Mouse (Mus musculus): ENCODE measurements at regions not wholly inside any gene's neighbourhood (a gene's known extent, or its start where the extent isn't known, plus 50 kb on each side); places are given as distances from the start of the nearest gene placed in this dataset.

DNA sequence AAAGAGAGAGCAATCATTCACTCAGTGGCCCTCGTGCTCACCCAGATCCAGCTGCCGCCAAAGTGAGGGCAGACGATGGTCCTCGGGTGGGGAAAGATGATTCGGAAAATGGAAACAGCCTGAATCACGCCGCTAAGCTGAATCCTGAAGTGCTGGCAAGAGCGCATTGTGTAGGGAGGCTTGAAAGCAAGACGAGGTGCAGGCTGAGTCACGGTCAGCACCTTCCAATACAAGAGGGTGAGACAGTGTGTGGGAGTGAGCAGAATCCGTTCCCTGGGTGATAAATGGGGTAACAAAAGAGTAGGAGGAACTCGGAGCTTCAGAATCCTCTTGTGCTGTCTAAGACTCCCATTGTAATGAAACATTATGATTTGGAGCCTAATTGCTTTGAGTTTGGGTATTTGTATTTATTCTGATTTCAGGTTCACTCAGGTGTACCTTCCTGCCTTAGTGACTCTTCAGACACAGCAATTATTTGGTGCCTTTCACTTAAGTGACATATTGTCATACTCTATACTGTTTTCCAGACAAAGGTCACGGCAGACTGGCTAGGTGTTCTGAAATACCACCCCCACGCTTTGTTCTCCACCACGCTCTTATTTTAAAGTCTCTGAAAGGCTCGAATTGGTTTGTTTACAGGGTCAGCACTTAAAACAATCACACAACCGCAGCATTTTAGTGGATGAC lies 70.0 kb downstream of the Mbip start:
- peak; percentile 71 to 80 for DNase-seq (ENCODE audit: low spot score in 2 of 2)

- no peak for DNase-seq (ENCODE audit: low spot score in 2 of 2)
These were observed 80.6 kb downstream of the Mbip start for GRCm38 (mm10) chr12:56265049-56265448.

GRCm38 (mm10) chr12:56261471-56261870 lies 84.2 kb downstream of the Mbip start:
- no peak for DNase-seq (ENCODE audit: low spot score in 2 of 2)

- DNase-seq (ENCODE audit: low spot score in 2 of 2), result peak in 1 of 2 experiments; percentile 26
These were observed 87.2 kb downstream of the Mbip start for GRCm38 (mm10) chr12:56258401-56259050.

DNA sequence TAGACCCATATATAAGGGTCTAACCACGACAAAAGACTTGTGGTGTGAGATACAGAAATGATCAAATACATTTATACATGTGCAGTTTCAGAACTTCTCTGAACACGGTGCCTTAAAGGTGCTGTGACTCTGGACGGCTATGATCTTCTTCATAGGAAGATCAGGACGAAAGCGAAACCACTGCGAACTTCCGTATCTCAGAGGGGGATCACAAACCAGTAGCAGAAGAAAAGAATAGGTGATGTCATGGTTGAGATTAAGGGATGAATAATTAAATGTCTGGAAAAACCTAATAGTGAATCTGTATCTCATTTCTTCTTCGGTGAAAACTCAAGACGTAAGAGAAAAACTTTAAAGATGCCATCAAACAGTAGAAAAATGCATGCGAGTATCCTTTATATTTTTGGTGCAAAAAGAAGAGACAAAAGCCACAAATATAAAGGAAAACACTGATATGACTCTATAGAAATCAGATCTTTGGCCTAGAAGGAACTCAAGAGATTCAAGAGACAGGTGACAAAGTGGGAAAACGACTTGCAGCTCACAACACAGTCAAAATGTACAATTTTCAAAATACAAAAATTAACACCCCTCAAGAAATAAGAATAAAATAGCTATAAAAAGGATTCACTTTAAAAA lies 89.3 kb downstream of the Mbip start:
- no peak for DNase-seq (ENCODE audit: low spot score in 2 of 2)

DNA sequence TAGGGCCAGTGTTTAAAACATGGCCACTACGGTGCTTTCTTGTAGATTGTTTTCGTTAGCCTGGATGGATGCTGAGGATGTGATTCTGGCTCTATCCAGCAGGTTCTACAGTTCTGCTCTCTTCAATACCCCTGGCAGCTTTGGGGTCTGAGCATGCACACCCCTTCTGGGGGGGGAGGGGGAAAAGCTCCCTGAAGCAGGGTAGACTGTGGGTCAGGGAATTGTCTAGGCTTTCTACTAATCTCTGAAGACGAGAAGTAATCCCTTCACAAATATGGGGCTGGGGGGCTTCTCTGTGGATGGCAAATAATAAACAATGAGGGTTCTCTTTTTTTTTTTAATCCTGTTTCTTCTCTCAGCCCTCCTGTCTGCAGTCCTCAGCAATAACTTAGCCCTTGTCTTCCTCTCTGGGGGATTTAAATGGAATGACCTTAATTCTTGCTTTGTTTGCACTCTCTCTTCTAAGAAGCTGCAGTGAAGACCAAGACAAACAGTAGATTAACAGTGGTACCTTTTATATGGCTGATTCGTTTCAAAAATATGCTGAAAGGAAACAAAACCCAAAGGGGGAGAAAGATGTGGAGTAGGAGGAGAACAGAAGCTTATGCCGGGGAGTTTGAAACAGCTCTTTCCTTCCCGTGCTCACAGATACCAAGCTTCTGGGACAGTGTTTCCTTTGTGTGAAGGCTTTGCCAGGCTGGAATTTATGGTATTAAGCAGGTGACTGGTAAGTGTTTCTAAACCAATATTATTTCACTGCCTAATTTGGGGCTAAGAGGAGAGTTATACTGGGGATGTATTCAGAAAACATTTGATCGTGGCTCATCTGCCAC lies 92.9 kb downstream of the Mbip start:
- DNase-seq (ENCODE audit: low spot score in 2 of 2), result no peak

DNA sequence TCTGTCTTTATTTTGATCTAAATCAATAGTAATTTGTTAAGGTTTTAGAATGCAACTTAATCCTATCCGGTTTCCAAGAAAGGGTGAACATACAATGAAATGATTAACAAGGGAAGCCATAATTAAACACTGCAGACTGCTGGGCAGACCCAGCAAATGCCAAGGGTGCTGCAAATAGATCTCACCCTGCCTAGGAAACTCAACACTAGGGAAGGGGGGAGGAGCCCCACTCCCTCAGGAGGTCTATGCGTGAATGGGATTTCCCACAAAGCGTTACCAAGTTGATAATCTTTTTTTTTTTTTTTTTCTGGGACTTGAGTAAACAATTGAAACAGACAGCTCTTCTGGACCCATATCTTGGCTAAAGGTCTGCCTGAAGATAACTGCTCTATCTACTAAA lies 95.4 kb downstream of the Mbip start:
- DNase-seq (ENCODE audit: low spot score in 2 of 2), result no peak

DNA sequence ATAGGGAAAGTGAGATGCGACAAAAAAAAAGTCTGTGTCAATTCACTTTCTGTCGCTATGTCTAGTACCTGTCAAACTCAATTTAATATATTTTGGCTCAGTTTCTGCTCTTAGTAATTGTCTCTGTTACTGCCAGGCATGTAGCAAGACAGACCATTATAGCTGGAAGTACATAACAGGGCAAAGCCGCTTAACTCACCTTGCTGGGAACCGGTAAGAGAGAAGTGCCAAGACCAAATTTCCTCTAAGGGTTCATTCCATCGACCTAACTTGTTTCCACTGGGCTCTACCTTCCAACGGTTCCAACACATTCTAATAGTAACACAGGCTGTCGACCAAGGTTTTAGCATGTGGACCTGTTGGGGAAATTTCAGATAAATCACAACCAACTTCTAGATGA lies 99.3 kb downstream of the Mbip start:
- DNase-seq (ENCODE audit: low spot score in 2 of 2), result no peak

GRCm38 (mm10) chr12:56242803-56243202 lies 102.9 kb downstream of the Mbip start:
- DNase-seq (ENCODE audit: low spot score in 2 of 2), result no peak

DNA sequence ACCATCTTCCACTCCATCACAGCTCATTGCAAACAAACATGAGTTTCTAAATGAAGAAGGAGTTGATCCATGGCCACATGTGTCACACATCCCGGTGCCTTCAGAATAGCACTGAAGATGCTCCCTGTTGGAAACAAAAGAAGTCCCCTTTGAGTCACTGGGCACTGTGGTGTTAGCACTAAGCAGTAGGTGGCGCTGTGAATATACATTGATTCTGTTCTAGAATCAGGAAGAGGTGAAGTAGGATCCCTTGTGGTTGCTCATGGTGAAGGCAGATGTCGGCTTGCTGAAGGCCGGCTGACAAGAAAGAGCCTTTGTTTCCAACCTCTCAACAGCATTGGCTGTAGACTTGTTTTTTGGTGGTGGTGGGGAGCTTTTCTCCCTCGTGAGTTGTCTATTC lies 104.0 kb downstream of the Mbip start:
- peak; percentile 44 to 65 for DNase-seq (ENCODE audit: low spot score in 2 of 2)

GRCm38 (mm10) chr12:56240206-56240605 lies 105.5 kb downstream of the Mbip start:
- DNase-seq (ENCODE audit: low spot score in 2 of 2), result no peak

DNA sequence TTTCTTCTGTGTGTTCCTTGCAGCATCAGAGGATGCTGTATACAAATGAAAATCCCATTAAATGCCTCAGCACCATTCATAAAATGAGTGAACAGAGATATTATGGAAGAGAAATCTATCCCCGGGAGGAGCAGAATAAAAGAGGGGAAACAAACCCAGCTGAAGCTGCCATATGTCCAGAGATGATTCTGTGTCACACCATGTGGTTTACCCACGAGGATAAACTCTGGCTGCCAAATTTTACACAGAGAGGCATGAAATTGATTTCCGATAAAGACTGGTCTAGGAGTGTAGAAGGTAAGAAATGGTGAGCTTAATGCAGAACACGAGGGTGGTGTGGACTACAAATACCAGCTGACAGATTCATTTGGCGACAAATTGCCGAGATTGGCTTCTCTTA lies 111.1 kb downstream of the Mbip start:
- DNase-seq (ENCODE audit: low spot score in 2 of 2), result no peak

DNA sequence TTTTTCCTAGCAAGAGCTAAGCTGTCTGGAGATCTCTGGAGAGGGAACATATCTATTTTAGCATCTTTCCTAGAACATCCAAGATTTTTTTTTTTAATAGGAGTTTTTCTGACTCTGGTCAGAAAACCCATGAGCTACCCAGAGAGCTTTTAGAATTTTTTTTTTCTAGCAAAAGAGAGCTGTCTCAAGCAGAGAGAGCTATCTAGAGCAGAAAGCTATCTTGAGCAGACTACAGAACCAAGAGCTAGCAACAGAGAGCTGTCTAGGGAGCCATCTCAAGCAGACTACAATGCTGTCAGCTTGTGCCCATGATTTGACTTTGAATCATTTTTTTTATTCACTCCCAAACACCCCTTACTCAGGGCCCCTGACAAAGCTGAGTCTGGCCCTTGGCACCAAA lies 112.5 kb downstream of the Mbip start:
- DNase-seq (ENCODE audit: low spot score in 2 of 2), result no peak

DNA sequence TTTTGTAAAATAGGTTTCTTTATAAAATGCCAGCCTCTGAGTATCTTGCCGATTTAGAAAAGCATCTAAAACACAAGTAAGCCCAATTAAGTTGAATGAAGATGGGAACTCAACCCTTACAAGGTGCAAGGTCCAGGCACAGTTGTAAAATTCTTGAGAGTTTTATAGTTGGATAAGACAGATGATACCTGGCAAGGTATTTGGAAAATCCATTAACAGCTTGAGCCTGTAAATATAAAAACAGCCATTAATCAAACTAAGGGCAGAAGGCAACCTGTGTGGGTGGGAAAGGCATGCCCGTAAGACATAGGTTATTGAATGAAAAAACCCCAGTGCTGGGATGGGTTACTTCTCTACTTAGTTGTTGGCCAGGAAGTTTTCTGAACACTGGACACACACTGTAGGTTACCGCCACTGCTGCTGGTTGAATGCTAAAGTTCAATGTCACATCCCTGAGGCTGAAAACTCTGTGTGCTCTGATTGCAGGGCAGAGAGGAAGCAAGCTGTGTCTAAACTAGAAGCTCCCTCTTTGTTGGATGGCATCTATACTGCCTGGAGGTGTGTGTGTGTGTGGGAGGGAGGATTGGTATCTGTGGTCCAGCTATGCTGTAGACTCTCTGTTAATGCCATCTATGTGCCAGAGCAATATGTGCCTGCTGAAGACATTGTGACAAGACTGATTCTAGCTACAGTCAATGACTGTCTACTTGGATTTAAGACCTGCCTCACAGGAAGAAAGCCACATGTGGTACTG lies 121.4 kb downstream of the Mbip start:
- DNase-seq (ENCODE audit: low spot score in 2 of 2), result no peak

- DNase-seq (ENCODE audit: low spot score in 2 of 2), result no peak
These were observed 152.2 kb downstream of the Mbip start for GRCm38 (mm10) chr12:56193524-56193923.

- DNase-seq (ENCODE audit: low spot score in 2 of 2), result no peak
These were observed 156.1 kb downstream of the Mbip start for GRCm38 (mm10) chr12:56189562-56189961.

GRCm38 (mm10) chr12:56160736-56161135 lies 185.0 kb downstream of the Mbip start:
- no peak for DNase-seq (ENCODE audit: low spot score in 2 of 2)

DNA sequence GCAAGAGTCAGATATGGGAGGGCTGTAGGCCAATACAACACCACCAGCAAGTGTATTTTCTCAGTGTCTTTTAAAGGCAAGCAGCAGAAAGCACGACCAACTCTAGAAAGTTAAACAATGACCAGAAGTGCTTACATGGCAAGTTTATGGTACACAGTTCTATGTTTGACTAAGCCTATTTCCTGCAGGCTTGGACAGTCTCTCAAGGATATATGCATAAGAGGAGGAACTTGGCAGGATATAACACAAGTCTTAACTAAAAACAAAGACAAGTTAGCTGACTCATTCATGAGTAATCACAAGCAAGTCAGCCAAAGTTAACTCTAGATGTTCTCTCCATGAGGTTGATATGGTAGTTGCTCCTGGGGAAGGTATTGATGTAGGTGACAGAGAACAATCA lies 201.3 kb downstream of the Mbip start:
- DNase-seq (ENCODE audit: low spot score in 2 of 2), result no peak

- no peak for DNase-seq (ENCODE audit: low spot score in 2 of 2)
These were observed 201.9 kb downstream of the Mbip start for GRCm38 (mm10) chr12:56143789-56144188.

DNA sequence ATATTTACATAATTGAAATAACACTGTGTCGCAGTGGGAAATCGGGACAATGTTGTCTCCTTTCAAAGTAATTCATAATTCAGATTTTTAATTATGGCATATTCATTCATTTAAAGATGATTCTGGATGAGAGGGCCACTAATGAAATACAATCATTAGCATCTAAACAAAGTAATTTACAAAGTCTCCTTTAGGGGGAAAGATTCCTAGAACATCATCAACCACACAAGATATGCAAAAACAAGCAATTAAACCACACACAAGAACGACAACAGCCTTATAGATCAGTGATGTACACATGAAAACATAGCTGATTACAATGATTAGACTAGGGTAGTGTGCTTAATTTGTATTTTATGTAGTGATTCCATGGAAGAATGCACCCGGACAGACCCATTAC lies 231.2 kb downstream of the Mbip start:
- DNase-seq (ENCODE audit: low spot score in 2 of 2), result no peak

DNA sequence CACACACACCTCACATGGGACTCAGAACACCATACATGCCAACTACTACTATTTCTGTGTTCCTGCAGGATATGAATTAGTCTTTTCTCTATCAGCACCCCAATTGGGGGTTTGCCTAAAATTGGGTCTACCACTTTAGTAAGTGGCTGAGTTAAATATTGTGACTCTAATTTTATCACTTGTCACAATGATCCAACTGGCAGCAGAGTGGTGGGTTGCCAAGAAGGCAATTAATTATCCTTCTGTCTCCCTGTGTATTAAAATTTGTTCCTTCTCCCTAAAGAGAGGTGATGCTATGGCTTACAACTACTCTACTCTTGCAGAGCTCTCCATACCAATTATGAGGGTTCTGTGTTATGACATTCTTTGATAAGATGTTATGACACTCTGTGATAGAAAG lies 245.3 kb downstream of the Brms1l start:
- DNase-seq (ENCODE audit: low spot score in 2 of 2), result no peak

- no peak for DNase-seq (ENCODE audit: low spot score in 2 of 2)
These were observed 228.1 kb downstream of the Brms1l start for GRCm38 (mm10) chr12:56064183-56064582.
